Mouse (Mus musculus) lung, postnatal 36 days (tissue): ENCODE results near the gene Serinc1.
"Not testable (repeated sequence)": the region's sequence is repeated elsewhere in the genome, so short reads cannot be mapped to it uniquely, and the experiment has no call there.

Experiments
- DNase-seq: peaks from one replicate; pipeline ENCODE4 v3.0.0; 2022; ENCODE audit warnings: mixed read lengths

The Serinc1 gene

DNA sequence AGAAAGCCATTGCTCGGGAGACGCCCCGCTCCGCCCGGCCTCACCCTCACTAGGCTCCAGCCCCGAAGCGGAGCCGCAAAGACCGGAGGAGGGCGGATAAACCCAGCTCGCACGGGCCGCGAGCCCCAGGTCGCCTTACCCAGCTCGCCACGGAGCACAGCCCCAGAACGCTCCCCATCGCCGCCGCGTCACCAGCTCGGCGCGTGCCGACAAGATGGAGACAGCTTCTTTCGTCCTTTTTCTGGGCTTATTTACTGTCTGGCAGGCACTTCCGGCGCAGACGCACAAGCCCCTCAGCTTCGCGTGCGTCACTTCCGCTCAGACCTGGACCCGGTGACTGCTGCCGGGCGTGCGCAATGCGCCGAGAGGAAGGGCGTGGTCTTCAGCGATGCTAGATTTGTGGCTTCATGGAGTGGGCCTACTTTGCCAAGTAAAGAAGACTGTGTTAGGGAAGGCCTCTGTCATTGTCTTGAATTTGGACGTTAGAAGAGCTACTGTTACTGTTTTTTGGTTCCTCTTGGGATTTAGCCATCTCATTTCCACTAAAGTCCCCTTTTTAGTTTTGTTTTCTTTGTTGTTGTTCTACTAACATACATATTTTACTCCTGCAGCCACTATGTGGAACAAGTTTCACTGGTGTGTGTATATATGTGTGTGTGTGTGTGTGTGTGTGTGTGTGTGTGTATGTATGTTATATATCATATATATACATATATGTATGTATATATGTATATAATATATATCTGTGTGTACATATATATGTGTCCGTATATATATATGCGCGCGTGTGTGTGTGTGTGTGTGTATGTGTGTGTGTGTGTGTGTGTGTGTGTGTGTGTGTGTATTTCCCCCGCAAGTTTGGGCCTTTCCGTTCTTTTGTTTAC lies at the start of gene Serinc1:
TSS of gene Serinc1 (minus strand) at position 313 of the 884 bp plus-strand sequence.
- peak; percentile 97 for DNase-seq

GRCm38 (mm10) chr10:57576721-57577120 lies 44.4 kb upstream of the Serinc1 start:
- no peak for DNase-seq

- DNase-seq: peak; percentile 4
These were observed 39.8 kb upstream of the Serinc1 start for GRCm38 (mm10) chr10:57572130-57572529.

DNA sequence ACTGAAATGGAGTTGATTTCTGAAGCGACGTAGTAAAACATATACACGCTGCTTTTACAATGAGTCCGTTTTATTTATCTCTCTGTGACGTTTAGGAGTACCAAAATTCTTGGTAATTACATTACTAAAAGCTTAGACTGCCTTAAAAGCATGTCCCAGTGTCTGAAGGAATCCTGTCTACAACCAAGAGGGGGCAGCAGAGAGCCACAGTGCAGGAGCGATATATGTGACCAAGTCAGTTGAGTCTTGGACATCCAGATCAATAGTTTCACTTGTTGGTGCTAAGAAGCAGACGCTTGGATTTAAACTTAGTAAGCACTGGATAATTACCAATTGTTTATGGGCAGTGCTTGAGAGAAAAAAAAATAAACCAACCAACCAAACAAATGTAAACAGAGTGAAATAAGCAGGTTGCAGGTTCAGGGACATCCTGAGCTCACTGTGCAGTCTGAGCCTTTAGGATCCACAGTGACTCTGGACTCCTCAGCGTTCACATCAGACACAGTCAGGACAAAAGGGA lies 38.9 kb upstream of the Serinc1 start:
- DNase-seq: peak; percentile 88

GRCm38 (mm10) chr10:57569023-57569931 lies 36.9 kb upstream of the Serinc1 start:
- no peak for DNase-seq

DNA sequence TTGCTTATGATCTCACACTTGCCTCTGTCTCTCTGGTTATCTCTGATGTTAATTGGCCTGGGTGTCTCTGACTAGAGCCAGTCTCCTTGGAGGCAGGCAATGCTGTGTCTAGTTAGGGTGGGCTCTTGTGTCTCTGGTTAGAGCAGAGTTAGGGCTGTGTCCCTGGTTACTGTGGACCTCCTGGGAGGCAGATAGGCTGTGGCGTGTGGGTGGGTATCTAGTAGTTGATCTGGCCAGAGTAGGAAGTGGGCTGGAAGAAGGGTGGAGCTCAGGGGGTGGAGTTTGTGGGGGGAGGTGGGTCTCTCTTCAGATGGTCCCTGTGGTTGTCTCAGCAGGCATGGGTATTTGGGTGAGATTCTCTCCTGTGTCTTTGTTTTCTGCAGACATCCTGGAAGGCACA lies 33.9 kb upstream of the Serinc1 start:
- DNase-seq: no peak

DNA sequence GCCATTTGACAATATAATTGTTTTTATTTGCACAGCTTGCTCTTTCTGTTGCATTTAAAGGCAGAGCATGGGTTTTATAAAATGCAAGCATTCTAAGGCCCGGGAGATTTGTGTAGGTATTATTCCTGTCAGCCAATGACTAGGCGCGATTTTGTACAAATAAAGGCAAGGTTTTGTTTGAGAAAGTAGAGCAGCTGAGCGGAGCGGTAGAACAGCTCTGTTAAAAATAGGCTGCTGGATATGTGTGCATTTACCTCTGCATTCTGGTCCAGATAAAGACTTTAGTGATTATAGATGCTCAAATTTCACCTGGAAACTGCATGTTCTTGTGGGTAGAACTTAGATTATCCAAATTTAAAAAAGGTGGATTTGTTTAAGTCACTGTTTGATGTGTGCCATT lies 25.3 kb upstream of the Serinc1 start:
- no peak for DNase-seq

DNA sequence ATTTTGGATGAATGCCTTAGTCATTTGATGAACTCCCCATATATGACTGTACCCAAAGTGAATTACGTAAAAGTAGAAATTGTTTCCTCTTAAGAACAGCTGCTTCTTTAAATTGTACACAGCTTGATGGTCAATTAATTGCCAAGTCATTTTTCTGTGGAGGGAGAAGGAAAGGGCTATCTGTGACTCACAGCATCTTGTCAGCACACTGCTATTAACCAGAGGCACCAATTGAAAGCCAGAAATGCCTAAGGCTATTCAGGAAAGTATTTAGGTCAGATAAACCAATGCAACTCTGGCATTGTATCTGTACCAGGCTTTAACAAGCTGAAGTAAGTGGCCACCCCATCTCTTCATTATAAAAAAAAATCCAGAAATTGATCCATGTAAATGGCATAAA lies 21.4 kb upstream of the Serinc1 start:
- no peak for DNase-seq

DNA sequence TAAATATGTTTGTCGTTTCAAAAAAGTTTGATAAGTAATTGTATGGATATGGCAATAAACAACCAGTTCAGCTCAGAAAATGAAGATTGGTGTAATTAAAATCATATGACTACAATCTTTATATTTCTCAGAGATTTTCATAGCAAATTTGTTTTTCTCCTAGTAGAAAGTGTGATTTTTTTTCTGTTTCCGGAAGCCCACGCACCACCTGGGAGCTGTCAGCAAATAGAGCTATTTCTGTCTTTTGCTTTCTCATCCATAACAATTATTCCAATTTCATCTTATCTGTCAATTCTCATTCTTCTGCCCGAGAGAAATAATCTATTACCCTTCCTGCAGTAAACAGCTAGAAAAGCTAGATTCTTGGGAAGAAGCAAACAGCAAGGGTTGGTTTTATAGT lies 17.3 kb upstream of the Serinc1 start:
- no peak for DNase-seq

DNA sequence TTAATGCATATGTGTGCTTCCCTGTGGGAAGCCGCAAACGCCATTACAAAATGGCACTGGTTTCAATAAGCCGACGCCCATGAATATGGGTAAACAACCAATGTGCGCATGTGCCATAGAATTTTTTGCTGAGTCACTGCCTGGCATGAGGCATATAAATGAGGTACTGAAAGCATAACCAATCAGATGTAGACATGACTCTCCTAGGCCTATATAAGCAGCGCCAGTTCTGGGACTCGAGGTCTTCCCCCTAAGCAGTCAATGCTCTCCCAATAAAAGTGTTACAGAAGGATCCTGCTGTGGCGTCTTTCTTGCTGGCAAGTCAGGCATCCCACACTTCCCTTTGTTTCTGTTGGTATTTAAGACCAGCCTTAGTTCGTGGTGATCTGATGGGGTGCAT lies 11.6 kb upstream of the Serinc1 start:
- not testable (repeated sequence) for DNase-seq

GRCm38 (mm10) chr10:57531616-57532217 lies 613 bp downstream of the Serinc1 start:
- DNase-seq: no peak

DNA sequence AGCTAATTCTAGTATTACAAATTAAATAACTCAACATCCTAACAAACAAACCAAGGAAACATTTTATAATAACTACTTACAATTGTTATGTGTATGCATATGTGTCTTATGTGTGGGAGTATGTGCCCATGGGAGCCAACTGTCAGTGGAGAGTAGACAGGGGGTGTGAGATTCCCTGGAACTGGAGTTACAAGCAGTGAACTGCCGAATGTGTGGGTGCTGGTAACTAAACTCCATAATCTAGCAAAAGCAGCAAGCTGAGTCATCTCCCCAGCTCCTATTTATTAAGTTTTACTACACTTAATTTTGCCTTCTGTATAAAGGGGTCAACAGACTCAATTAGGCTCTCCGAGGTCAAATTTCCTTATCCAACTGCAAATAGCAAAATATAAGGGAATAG lies 1.3 kb downstream of the Serinc1 start:
- no peak for DNase-seq

DNA sequence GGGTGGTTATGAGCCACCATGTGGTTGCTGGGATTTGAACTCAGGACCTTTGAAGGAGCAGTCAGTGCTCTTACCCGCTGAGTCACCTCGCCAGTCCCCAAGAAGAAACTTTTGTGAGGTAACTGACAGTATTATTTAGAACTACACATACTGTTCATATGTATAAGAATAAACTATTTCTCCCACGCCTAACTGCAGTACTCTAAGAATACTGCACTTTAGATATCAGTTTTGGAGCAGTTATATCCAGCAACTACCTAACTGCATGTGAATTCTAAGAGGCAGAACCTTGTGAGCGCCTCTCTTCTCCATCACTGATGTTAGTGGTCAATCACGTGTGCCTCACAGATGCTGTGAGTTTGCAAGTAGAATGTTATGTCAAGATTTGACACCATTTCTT lies 5.9 kb downstream of the Serinc1 start:
- DNase-seq: no peak

DNA sequence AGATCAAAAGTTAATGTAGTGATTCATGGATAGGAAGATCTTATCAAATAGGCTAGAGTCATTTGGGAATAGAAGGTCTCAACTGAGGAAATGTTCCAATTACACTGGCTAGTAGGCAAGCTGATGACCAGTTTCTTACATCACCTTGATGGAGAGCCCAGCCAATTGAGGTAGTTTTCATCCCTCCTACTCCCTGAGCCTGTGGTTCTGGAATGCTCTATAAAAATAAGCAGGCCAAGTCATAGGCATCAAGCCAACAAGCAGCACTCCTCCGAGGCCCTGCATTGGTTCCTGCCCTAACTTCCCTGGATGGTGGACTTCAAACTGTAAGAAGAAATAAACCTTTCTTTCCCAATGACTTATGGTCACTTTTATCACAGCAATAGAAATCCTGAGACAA lies 17.1 kb downstream of the Serinc1 start:
- DNase-seq: no peak

DNA sequence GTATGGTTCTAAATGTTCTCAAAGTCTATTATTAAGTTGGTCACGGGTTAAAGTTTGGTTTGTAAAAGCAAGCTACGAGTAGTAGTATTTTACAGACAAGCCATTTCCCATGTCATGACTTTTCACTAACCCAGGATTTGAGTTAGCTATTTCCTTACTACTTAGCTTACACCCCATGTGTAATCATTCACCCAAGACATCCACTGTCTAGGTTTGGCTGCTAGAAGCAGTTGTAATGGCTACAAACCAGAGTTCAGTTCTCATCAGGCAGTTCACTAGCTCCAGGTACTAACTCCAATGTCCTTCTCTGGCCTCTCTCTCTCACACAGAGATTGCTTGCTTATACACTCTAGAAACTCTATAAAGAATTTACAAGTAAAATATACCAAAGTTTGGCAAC lies 17.7 kb downstream of the Serinc1 start:
- no peak for DNase-seq

- no peak for DNase-seq
These were observed 32.7 kb downstream of the Serinc1 start for GRCm38 (mm10) chr10:57499414-57500156.

DNA sequence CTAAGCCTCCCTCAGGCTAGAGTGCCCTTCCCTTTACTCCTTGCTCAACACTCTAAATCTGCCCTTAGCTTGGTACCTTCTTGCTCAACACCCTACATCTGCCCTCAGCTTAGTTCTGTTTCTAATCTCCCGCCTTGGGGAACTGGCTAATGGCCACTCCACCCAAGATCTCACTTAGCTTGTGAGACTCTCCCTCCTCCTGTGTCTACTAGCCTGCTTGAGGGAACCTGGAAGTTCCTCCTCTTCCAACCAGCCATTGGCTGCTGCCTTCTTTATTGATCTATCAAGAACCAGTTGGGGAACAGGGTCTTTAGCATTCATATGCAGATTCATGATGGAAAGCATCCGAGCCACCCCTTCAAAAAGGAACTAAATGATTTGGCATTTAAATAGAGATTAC lies 40.3 kb downstream of the Serinc1 start:
- DNase-seq: peak; percentile 50

GRCm38 (mm10) chr10:57488591-57488990 lies 43.7 kb downstream of the Serinc1 start:
- no peak for DNase-seq

GRCm38 (mm10) chr10:57487201-57487600 lies 45.1 kb downstream of the Serinc1 start:
- peak; percentile 7 for DNase-seq

DNA sequence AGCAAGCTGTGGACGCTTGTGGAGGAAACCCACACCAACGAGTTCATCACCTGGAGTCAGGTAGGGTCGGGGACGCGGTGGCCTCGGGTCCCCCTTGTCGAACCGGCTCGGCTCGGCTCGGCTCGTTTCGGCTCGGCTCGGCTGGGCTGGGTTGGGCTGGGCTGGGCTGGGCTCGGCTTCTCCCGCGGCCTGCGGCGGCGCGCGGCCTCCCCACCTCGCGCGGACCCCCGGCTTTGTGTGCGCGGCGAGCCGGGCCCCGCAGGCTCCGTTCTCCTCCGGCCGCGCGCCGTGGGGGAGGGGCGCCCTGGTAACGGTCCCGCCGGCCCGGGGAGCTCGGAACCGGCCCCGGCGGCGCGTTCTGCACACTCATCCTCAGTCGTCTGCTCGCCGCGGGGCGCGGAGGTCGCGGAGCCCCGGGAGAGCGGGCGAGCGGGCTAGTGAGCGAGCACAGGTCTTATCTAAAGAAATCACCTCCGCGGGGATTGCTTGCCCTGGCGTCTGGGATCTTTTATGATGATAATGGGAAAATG lies 45.7 kb downstream of the Serinc1 start:
- peak; percentile 74 for DNase-seq

DNA sequence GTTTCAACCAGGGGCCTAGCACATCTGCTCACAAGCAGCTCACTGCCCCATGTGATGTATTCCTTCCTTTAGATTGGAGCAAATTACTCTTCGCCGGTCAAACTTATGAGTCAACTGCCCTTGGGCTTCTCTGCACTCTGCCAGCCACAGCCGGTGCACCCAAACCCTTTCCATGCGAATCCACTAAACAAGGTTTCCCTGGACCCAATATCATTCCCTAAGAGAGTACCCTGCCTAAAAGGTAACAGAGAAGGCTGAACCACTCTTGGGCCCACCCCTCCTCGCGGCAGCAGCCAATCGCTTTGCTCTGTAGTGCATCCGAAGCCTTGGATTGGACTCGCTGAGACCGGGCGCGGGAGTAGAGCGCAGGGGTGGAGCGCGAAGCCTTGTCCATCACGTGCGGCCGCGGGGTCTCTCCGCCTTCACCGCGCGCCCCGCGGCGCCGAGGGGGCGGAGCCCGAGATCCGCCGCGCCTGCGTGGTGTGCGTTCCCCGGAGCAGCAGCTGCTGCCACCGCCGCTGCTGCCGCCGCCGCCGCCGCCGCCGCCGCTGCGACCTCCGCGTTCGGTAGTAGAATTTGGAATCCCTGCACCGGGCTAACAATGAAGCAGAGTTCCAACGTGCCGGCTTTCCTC lies 46.3 kb downstream of the Serinc1 start, which contains the start of gene Hsf2:
TSS of gene Hsf2 (plus strand) at position 478 of the 634 bp plus-strand sequence.
- peak; percentile 98 for DNase-seq
